Mouse (Mus musculus) bone marrow macrophage, adult 2 months (primary cell): ENCODE measurements around the gene Galk1.

Source experiments
- CTCF ChIP-seq: IDR thresholded peaks from 2 replicates; pipeline ENCODE4 v1.5.1; 2012; ENCODE audit warnings: low read depth, mild to moderate bottlenecking, low read length, moderate library complexity
- POLR2A ChIP-seq: IDR thresholded peaks from 2 replicates; pipeline ENCODE4 v1.6.1; 2012; ENCODE audit warnings: mild to moderate bottlenecking, low read depth, low read length, borderline replicate concordance

GRCm38 (mm10) chr11:116042372-116043138, 30.0 kb upstream of the Galk1 start:
- no peak for TF ChIP-seq CTCF
- TF ChIP-seq POLR2A: no peak
